In genomic region chr11:108997816-108998215, GRCm38 (mm10) we compare ENCODE assay signal across 10 mouse cellular contexts.
DNase-seq lines count a peak whose midpoint lies in the region.
"Had no signal": no experiment of that assay in that cellular context is flagged by ENCODE, and none has a peak within 500 bp of the region (broad histone marks: within the 10 kb centered on the region; RNA-seq: fewer than 3 reads in every experiment).

No protein-coding gene starts in this region.

- DNase-seq in adrenal gland, postnatal 10 days, result peak; percentile 58
- no peak for DNase-seq in adrenal gland, postnatal 4 days (ENCODE audit: low spot score in 2 of 2)
- DNase-seq in urinary bladder, postnatal 36 days (ENCODE audit: low spot score in 2 of 2), result peak; percentile 30 to 74
- DNase-seq in urinary bladder, postnatal 10 days (ENCODE audit: low spot score), result no peak
- peak; percentile 69 for DNase-seq in lung, postnatal 10 days
- DNase-seq in adipocyte (ENCODE audit: low spot score), result no peak
- DNase-seq in Muller cell, postnatal 12 days (ENCODE audit: inconsistent ontology term), result no peak
- DNase-seq in embryo, embryonic 10 days (ENCODE audit: low spot score), result no peak
- DNase-seq: liver, postnatal 0 days; right cerebral cortex, postnatal 4 days had no signal

Comparison
In these comparisons a context has a peak if more than half of its experiments do, and no peak if none do; other contexts are left out.
1. DNase-seq: peak in adrenal gland, postnatal 10 days (single experiment), urinary bladder, postnatal 36 days (2 of 2) and lung, postnatal 10 days (single experiment); none in adrenal gland, postnatal 4 days (0 of 2), urinary bladder, postnatal 10 days (single experiment), adipocyte (single experiment), Muller cell, postnatal 12 days (single experiment) and embryo, embryonic 10 days (single experiment).